Mouse (Mus musculus) heart, postnatal 0 days (tissue): ENCODE measurements around the gene Mast4.

Experiments
- CTCF ChIP-seq: IDR thresholded peaks from 2 replicates; pipeline ENCODE4 v1.5.1; 2016; ENCODE audit warnings: antibody characterized with exemption, control low read depth, low read depth
- EP300 ChIP-seq: IDR thresholded peaks from 2 replicates; pipeline ENCODE4 v1.6.1; 2016; ENCODE audit warnings: antibody characterized with exemption, low read depth

GRCm38 (mm10) chr13:103211501-103211941, 122.8 kb downstream of the Mast4 start:
- TF ChIP-seq CTCF (no peak), EP300 (no peak; the same call in 1 of the 2 replicates)
